Mouse (Mus musculus) midbrain, embryonic 16.5 days (tissue): ENCODE results near the gene Rtn4ip1. TPM values are rescaled to one million over a fixed set of nuclear protein-coding genes. Genes with fewer than 3 reads are reported as not detected.
A peak's percentile ranks its signal among the peaks of the same experiment; 100 is the strongest.

Experiments used
- ATAC-seq: fragments of 200-750 bp; cut with Nextera tagmentation; 2 replicates; pipeline ENCODE4 v1.8.0; 2017; ENCODE audit warnings: moderate TSS enrichment
- H3K27ac ChIP-seq: fragments of 300-500 bp; sonication (generic); 2 replicates; pipeline ENCODE4 v1.5.1; 2014; ENCODE audit warnings: mild to moderate bottlenecking, low read length, mixed read lengths
- H3K27me3 ChIP-seq: fragments of 300-500 bp; sonication (generic); 2 replicates; pipeline ENCODE4 v1.6.1; 2014; ENCODE audit warnings: low read depth, low read length, mixed read lengths; ENCODE audit not compliant: control insufficient read depth, insufficient read depth
- H3K36me3 ChIP-seq: fragments of 300-500 bp; sonication (generic); 2 replicates; pipeline ENCODE4 v1.6.1; 2014; ENCODE audit warnings: mild to moderate bottlenecking, low read length, moderate library complexity, mixed read lengths; ENCODE audit not compliant: control insufficient read depth, insufficient read depth
- H3K4me1 ChIP-seq: fragments of 300-500 bp; sonication (generic); 2 replicates; pipeline ENCODE4 v1.6.1; 2014; ENCODE audit warnings: mild to moderate bottlenecking, low read length, mixed read lengths; ENCODE audit not compliant: control insufficient read depth, insufficient read depth
- H3K4me2 ChIP-seq: fragments of 300-500 bp; sonication (generic); 2 replicates; pipeline ENCODE4 v1.6.1; 2014; ENCODE audit warnings: mild to moderate bottlenecking, low read length, mixed read lengths
- H3K4me3 ChIP-seq: fragments of 300-500 bp; sonication (generic); 2 replicates; pipeline ENCODE4 v1.5.1; 2014; ENCODE audit warnings: low read depth, mild to moderate bottlenecking, low read length, moderate library complexity, mixed read lengths
- H3K9ac ChIP-seq: fragments of 300-500 bp; sonication (generic); 2 replicates; pipeline ENCODE4 v1.6.1; 2014; ENCODE audit warnings: low read depth, low read length, mixed read lengths
- H3K9me3 ChIP-seq: fragments of 300-500 bp; sonication (generic); replicated peaks from 2 replicates; pipeline ENCODE4 v1.6.1; 2014; ENCODE audit warnings: mild to moderate bottlenecking, low read length, mixed read lengths; ENCODE audit not compliant: control insufficient read depth, poor library complexity, severe bottlenecking
- WGBS: fragments of 180-500 bp; shearing (Covaris S2); extraction: QIAGEN DNeasy Blood & Tissue Kit; methylation state at CpG from one replicate; pipeline ENCODE4 v1.1.7; 2014; 5-methylcytosine and 5-hydroxymethylcytosine counted together
- polyA plus RNA-seq: library from polyadenylated mRNA; unstranded; fragments of >200 nt; fragmentation: Nextera tagmentation; extraction: Ambion mirVana; gene quantifications from 2 replicates; pipeline ENCODE4 v1.2.1, GENCODE M21; 2015

Rtn4ip1 gene
- polyA plus RNA-seq, 1 experiment from 2014 or later = 15.1 TPM

GRCm38 (mm10) chr10:44003551-44004151 lies 102.0 kb downstream of the Rtn4ip1 start:
- under 1% methylated on average over 68 of the region's 68 CpGs for WGBS
- no peaks in the 10 kb centered on the region for H3K36me3 ChIP-seq
- ATAC-seq = peak; percentile 40; the same call in 1 of the 2 replicates

GRCm38 (mm10) chr10:44004221-44004751 lies 102.7 kb downstream of the Rtn4ip1 start:
- ATAC-seq = no peak
- Histone ChIP-seq H3K36me3 (no peaks in the 10 kb centered on the region), H3K27ac (no peak overlapping the region), H3K4me2 (peak overlapping the region; percentile 60), H3K27me3 (peaks cover 50% of the 10 kb centered on the region), H3K4me1 (peaks cover 12% of the 10 kb centered on the region; the same call in 1 of the 2 replicates), H3K4me3 (peak overlapping the region; percentile 43), H3K9me3 (no peaks in the 10 kb centered on the region), H3K9ac (no peak overlapping the region)
- WGBS = under 1% methylated on average over 33 of the region's 33 CpGs

More at GRCm38 (mm10) chr10:44003551-44004151, 102.0 kb downstream of the Rtn4ip1 start:
- Histone ChIP-seq H3K27me3 (peaks cover 50% of the 10 kb centered on the region), H3K9me3 (no peaks in the 10 kb centered on the region), H3K9ac (0 out of 2 replicates have a peak overlapping the region, but pooled peaks have one; percentile 21), H3K4me2 (peak overlapping the region; percentile 60), H3K4me3 (peak overlapping the region; percentile 43), H3K27ac (no peak overlapping the region), H3K4me1 (peaks cover 12% of the 10 kb centered on the region; the same call in 1 of the 2 replicates)

- Histone ChIP-seq H3K27ac (no peak overlapping the region), H3K9ac (peak overlapping the region; percentile 12; the same call in 1 of the 2 replicates), H3K4me3 (peak overlapping the region; percentile 26), H3K4me2 (peak overlapping the region; percentile 53), H3K9me3 (no peaks in the 10 kb centered on the region), H3K4me1 (peaks cover 12% of the 10 kb centered on the region; the same call in 1 of the 2 replicates), H3K27me3 (peaks cover 48% of the 10 kb centered on the region), H3K36me3 (no peaks in the 10 kb centered on the region)
- ATAC-seq = peak; percentile 52
- 2% methylated on average over 40 of the region's 40 CpGs for WGBS
Observed at GRCm38 (mm10) chr10:44005677-44006641, 104.4 kb downstream of the Rtn4ip1 start.

Other genes starting within 250 kb of the Rtn4ip1 start
- 22.5 and 24.6 TPM in 2 replicates for gene Qrsl1, start 62 bp upstream of the Rtn4ip1 start, polyA plus RNA-seq
- 0.14 and 0.16 TPM in 2 replicates for gene Crybg1, start 247.0 kb downstream of the Rtn4ip1 start, polyA plus RNA-seq